Mouse (Mus musculus) lung, adult 2 months (tissue): ENCODE measurements around the gene Gpsm1.

Experiments
- CTCF ChIP-seq: fragments of 200-500 bp; IDR thresholded peaks from 2 replicates; pipeline ENCODE4 v1.5.1; 2011; ENCODE audit warnings: mild to moderate bottlenecking, low read length, control low read depth; ENCODE audit not compliant: insufficient read depth
- POLR2A ChIP-seq: fragments of 200-500 bp; IDR thresholded peaks from 2 replicates; pipeline ENCODE4 v1.6.1; 2011; ENCODE audit warnings: low read depth, mild to moderate bottlenecking, control low read depth, low read length, borderline replicate concordance; ENCODE audit errors: extremely low read depth

GRCm38 (mm10) chr2:26298208-26298855 lies 17.0 kb upstream of the Gpsm1 start:
- no peak for TF ChIP-seq CTCF
- no peak for TF ChIP-seq POLR2A
